Mouse (Mus musculus): ENCODE measurements at regions not wholly inside any gene's neighbourhood (a gene's known extent, or its start where the extent isn't known, plus 50 kb on each side); places are given as distances from the start of the nearest gene placed in this dataset.

- Histone ChIP-seq H3K4me1 (ENCODE audit: control insufficient read depth, insufficient read depth, low read length) (no peaks in the 10 kb centered on the region), H3K4me3 (ENCODE audit: low read depth, low read length) (no peak overlapping the region), H3K9ac (replicated peaks; ENCODE audit: low read length) (no peak overlapping the region), H3K4me2 (ENCODE audit: low read depth, low read length) (no peak overlapping the region), H3K27ac (replicated peaks; ENCODE audit: low read depth, low read length) (no peak overlapping the region), H3K36me3 (replicated peaks; ENCODE audit: control insufficient read depth, insufficient read depth, low read depth, low read length) (no peaks in the 10 kb centered on the region), H3K9me3 (replicated peaks; ENCODE audit: control insufficient read depth, low read length) (no peaks in the 10 kb centered on the region), H3K27me3 (ENCODE audit: control insufficient read depth, insufficient read depth, low read length) (no peaks in the 10 kb centered on the region)
- no peak for DNase-seq (ENCODE audit: low spot score)
- 90% methylated on average over 4 of the region's 4 CpGs for WGBS
- ATAC-seq (replicated peaks; ENCODE audit: insufficient number of reproducible peaks, low FRiP score, low TSS enrichment, low read depth) = no peak
These were observed 141.6 kb upstream of the Cox10 start for GRCm38 (mm10) chr11:64220888-64221287.

GRCm38 (mm10) chr11:64217181-64217580 is 137.9 kb upstream of the Cox10 start:
- Histone ChIP-seq H3K4me3 (ENCODE audit: low read depth, low read length) (no peak overlapping the region), H3K27ac (replicated peaks; ENCODE audit: low read depth, low read length) (no peak overlapping the region), H3K36me3 (replicated peaks; ENCODE audit: control insufficient read depth, insufficient read depth, low read depth, low read length) (no peaks in the 10 kb centered on the region), H3K27me3 (ENCODE audit: control insufficient read depth, insufficient read depth, low read length) (no peaks in the 10 kb centered on the region), H3K9me3 (replicated peaks; ENCODE audit: control insufficient read depth, low read length) (no peaks in the 10 kb centered on the region), H3K4me2 (ENCODE audit: low read depth, low read length) (no peak overlapping the region), H3K4me1 (ENCODE audit: control insufficient read depth, insufficient read depth, low read length) (no peaks in the 10 kb centered on the region), H3K9ac (replicated peaks; ENCODE audit: low read length) (no peak overlapping the region)
- WGBS = 72% methylated on average over 2 of the region's 2 CpGs
- no peak for ATAC-seq (replicated peaks; ENCODE audit: insufficient number of reproducible peaks, low FRiP score, low TSS enrichment, low read depth)
- no peak for DNase-seq (ENCODE audit: low spot score)

- no peak overlapping the region for H3K4me3 ChIP-seq (ENCODE audit: low read depth, low read length)
- DNase-seq (ENCODE audit: low spot score) (no peak), ATAC-seq (replicated peaks; ENCODE audit: insufficient number of reproducible peaks, low FRiP score, low TSS enrichment, low read depth) (no peak)
- H3K27me3 ChIP-seq (ENCODE audit: control insufficient read depth, insufficient read depth, low read length) = no peaks in the 10 kb centered on the region
- H3K9ac ChIP-seq (replicated peaks; ENCODE audit: low read length) = no peak overlapping the region
- H3K9me3 ChIP-seq (replicated peaks; ENCODE audit: control insufficient read depth, low read length) = no peaks in the 10 kb centered on the region
- no peak overlapping the region for H3K27ac ChIP-seq (replicated peaks; ENCODE audit: low read depth, low read length)
- H3K36me3 ChIP-seq (replicated peaks; ENCODE audit: control insufficient read depth, insufficient read depth, low read depth, low read length) = no peaks in the 10 kb centered on the region
- WGBS = 32% methylated on average over 3 of the region's 3 CpGs
- H3K4me1 ChIP-seq (ENCODE audit: control insufficient read depth, insufficient read depth, low read length) = no peaks in the 10 kb centered on the region
- H3K4me2 ChIP-seq (ENCODE audit: low read depth, low read length) = no peak overlapping the region
These were observed 131.6 kb upstream of the Cox10 start for GRCm38 (mm10) chr11:64210916-64211315.

- Histone ChIP-seq H3K27me3 (ENCODE audit: control insufficient read depth, insufficient read depth, low read length) (no peaks in the 10 kb centered on the region), H3K27ac (replicated peaks; ENCODE audit: low read depth, low read length) (no peak overlapping the region), H3K9me3 (replicated peaks; ENCODE audit: control insufficient read depth, low read length) (no peaks in the 10 kb centered on the region), H3K9ac (replicated peaks; ENCODE audit: low read length) (no peak overlapping the region), H3K36me3 (replicated peaks; ENCODE audit: control insufficient read depth, insufficient read depth, low read depth, low read length) (no peaks in the 10 kb centered on the region), H3K4me3 (ENCODE audit: low read depth, low read length) (no peak overlapping the region), H3K4me1 (ENCODE audit: control insufficient read depth, insufficient read depth, low read length) (no peaks in the 10 kb centered on the region), H3K4me2 (ENCODE audit: low read depth, low read length) (no peak overlapping the region)
- DNase-seq (ENCODE audit: low spot score) = no peak
- no peak for ATAC-seq (replicated peaks; ENCODE audit: insufficient number of reproducible peaks, low FRiP score, low TSS enrichment, low read depth)
- 52% methylated on average over 2 of the region's 2 CpGs for WGBS
These were observed 129.0 kb upstream of the Cox10 start for GRCm38 (mm10) chr11:64208306-64208705.

GRCm38 (mm10) chr11:64207358-64207864 is 128.1 kb upstream of the Cox10 start:
- H3K4me2 ChIP-seq (ENCODE audit: low read depth, low read length) = no peak overlapping the region
- no peak overlapping the region for H3K27ac ChIP-seq (replicated peaks; ENCODE audit: low read depth, low read length)
- H3K4me3 ChIP-seq (ENCODE audit: low read depth, low read length) = no peak overlapping the region
- DNase-seq (ENCODE audit: low spot score) = no peak
- no peak overlapping the region for H3K9ac ChIP-seq (replicated peaks; ENCODE audit: low read length)
- no peaks in the 10 kb centered on the region for H3K27me3 ChIP-seq (ENCODE audit: control insufficient read depth, insufficient read depth, low read length)
- no peaks in the 10 kb centered on the region for H3K4me1 ChIP-seq (ENCODE audit: control insufficient read depth, insufficient read depth, low read length)
- no peaks in the 10 kb centered on the region for H3K36me3 ChIP-seq (replicated peaks; ENCODE audit: control insufficient read depth, insufficient read depth, low read depth, low read length)
- ATAC-seq (replicated peaks; ENCODE audit: insufficient number of reproducible peaks, low FRiP score, low TSS enrichment, low read depth) = no peak
- WGBS = 55% methylated on average over 4 of the region's 4 CpGs
- H3K9me3 ChIP-seq (replicated peaks; ENCODE audit: control insufficient read depth, low read length) = no peaks in the 10 kb centered on the region

GRCm38 (mm10) chr11:64206155-64206554 is 126.9 kb upstream of the Cox10 start:
- no peaks in the 10 kb centered on the region for H3K36me3 ChIP-seq (replicated peaks; ENCODE audit: control insufficient read depth, insufficient read depth, low read depth, low read length)
- DNase-seq (ENCODE audit: low spot score) = no peak
- H3K4me1 ChIP-seq (ENCODE audit: control insufficient read depth, insufficient read depth, low read length) = no peaks in the 10 kb centered on the region
- WGBS = 93% methylated on average over 2 of the region's 2 CpGs
- H3K27ac ChIP-seq (replicated peaks; ENCODE audit: low read depth, low read length) = no peak overlapping the region
- H3K27me3 ChIP-seq (ENCODE audit: control insufficient read depth, insufficient read depth, low read length) = no peaks in the 10 kb centered on the region
- no peaks in the 10 kb centered on the region for H3K9me3 ChIP-seq (replicated peaks; ENCODE audit: control insufficient read depth, low read length)
- no peak overlapping the region for H3K9ac ChIP-seq (replicated peaks; ENCODE audit: low read length)
- H3K4me3 ChIP-seq (ENCODE audit: low read depth, low read length) = no peak overlapping the region
- H3K4me2 ChIP-seq (ENCODE audit: low read depth, low read length) = no peak overlapping the region
- no peak for ATAC-seq (replicated peaks; ENCODE audit: insufficient number of reproducible peaks, low FRiP score, low TSS enrichment, low read depth)

- no peaks in the 10 kb centered on the region for H3K9me3 ChIP-seq (replicated peaks; ENCODE audit: control insufficient read depth, low read length)
- H3K9ac ChIP-seq (replicated peaks; ENCODE audit: low read length) = no peak overlapping the region
- ATAC-seq (replicated peaks; ENCODE audit: insufficient number of reproducible peaks, low FRiP score, low TSS enrichment, low read depth) (no peak), DNase-seq (ENCODE audit: low spot score) (no peak)
- H3K4me3 ChIP-seq (ENCODE audit: low read depth, low read length) = no peak overlapping the region
- H3K27ac ChIP-seq (replicated peaks; ENCODE audit: low read depth, low read length) = no peak overlapping the region
- 73% methylated on average over 4 of the region's 4 CpGs for WGBS
- H3K36me3 ChIP-seq (replicated peaks; ENCODE audit: control insufficient read depth, insufficient read depth, low read depth, low read length) = no peaks in the 10 kb centered on the region
- H3K4me1 ChIP-seq (ENCODE audit: control insufficient read depth, insufficient read depth, low read length) = no peaks in the 10 kb centered on the region
- no peaks in the 10 kb centered on the region for H3K27me3 ChIP-seq (ENCODE audit: control insufficient read depth, insufficient read depth, low read length)
- H3K4me2 ChIP-seq (ENCODE audit: low read depth, low read length) = no peak overlapping the region
These were observed 125.8 kb upstream of the Cox10 start for GRCm38 (mm10) chr11:64205069-64205468.

GRCm38 (mm10) chr11:64204305-64204704 is 125.0 kb upstream of the Cox10 start:
- ATAC-seq (replicated peaks; ENCODE audit: insufficient number of reproducible peaks, low FRiP score, low TSS enrichment, low read depth) (no peak), DNase-seq (ENCODE audit: low spot score) (no peak)
- H3K4me2 ChIP-seq (ENCODE audit: low read depth, low read length) = no peak overlapping the region
- no peaks in the 10 kb centered on the region for H3K36me3 ChIP-seq (replicated peaks; ENCODE audit: control insufficient read depth, insufficient read depth, low read depth, low read length)
- WGBS = 53% methylated on average over 7 of the region's 7 CpGs
- no peaks in the 10 kb centered on the region for H3K27me3 ChIP-seq (ENCODE audit: control insufficient read depth, insufficient read depth, low read length)
- no peak overlapping the region for H3K27ac ChIP-seq (replicated peaks; ENCODE audit: low read depth, low read length)
- H3K4me1 ChIP-seq (ENCODE audit: control insufficient read depth, insufficient read depth, low read length) = no peaks in the 10 kb centered on the region
- H3K9me3 ChIP-seq (replicated peaks; ENCODE audit: control insufficient read depth, low read length) = no peaks in the 10 kb centered on the region
- no peak overlapping the region for H3K4me3 ChIP-seq (ENCODE audit: low read depth, low read length)
- H3K9ac ChIP-seq (replicated peaks; ENCODE audit: low read length) = no peak overlapping the region

Data from embryonic facial prominence, embryonic 11.5 days (tissue).